Comparison of ENCODE assay signal across 8 mouse cellular contexts in the genomic region with DNA sequence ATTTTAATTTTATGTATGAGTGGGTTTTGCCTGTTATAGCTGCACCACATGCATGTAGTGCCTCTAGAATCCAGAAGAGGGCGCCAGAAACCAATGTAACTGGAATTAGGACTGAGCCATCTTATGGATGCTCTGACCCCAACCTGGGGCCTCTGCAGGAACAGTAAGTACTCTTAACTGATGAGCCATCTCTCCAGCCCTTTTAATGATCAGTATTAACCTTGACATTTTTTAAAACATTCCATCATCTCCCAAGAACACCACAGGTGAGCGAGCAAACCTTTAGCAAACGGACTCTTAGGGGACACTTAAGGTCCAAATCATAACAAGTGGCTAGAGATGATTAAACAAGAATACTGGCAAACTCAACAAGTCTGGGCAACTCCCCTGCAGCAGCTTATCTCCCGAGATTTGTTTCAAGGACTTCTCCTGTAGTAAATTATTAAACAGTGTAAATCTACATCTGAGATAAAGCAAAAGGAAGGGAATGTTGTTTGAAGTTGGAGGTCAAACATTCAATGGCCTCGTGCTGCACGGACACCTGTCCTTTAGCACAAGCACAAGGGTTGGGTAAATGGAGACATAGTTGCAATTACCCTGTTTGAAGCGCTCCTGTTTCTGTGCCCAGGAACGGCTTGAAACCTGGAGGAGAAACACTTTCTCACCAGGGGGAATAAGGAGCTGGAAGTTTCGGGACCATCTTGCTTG.
DNase-seq lines count a peak whose midpoint lies in the region; ATAC-seq and TF ChIP-seq lines count a peak whose summit lies in the region.
"Had no signal": no experiment of that assay in that cellular context is flagged by ENCODE, and none has a peak within 500 bp of the region (broad histone marks: within the 10 kb centered on the region; RNA-seq: fewer than 3 reads in every experiment).

No protein-coding gene starts in this region.

- no peaks in the 10 kb centered on the region for H3K27me3 ChIP-seq in neural tube, embryonic 15.5 days (replicated peaks)
- no peaks in the 10 kb centered on the region for H3K27me3 ChIP-seq in intestine, postnatal 0 days (replicated peaks; ENCODE audit: control insufficient read depth, insufficient read depth, low read length)
- H3K27me3 ChIP-seq in liver, embryonic 15.5 days: no peaks in the 10 kb centered on the region

- no peak overlapping the region for H3K9ac ChIP-seq in neural tube, embryonic 15.5 days (replicated peaks)
- no peak overlapping the region for H3K9ac ChIP-seq in intestine, postnatal 0 days (ENCODE audit: low read depth, low read length)
- no peak overlapping the region for H3K9ac ChIP-seq in liver, embryonic 15.5 days

- peaks cover 6% of the 10 kb centered on the region; the same call in 1 of the 2 replicates for H3K4me1 ChIP-seq in neural tube, embryonic 15.5 days
- H3K4me1 ChIP-seq in intestine, postnatal 0 days (replicated peaks; ENCODE audit: control insufficient read depth, insufficient read depth, low read length): peaks cover 3% of the 10 kb centered on the region; the same call in 1 of the 2 replicates
- peaks cover 18% of the 10 kb centered on the region for H3K4me1 ChIP-seq in liver, embryonic 15.5 days (replicated peaks)

- peak; percentile 67 for DNase-seq in neural tube, embryonic 10.5 days (ENCODE audit: extremely low spot score, low spot score)
- peak; percentile 43 for DNase-seq in T-cell, adult 2 months (ENCODE audit: low spot score)
- peak; percentile 43 for DNase-seq in embryo, embryonic 11.5 days (ENCODE audit: low read depth, low spot score)
- DNase-seq in retina, postnatal 1 day: peak; percentile 72

- WGBS in neural tube, embryonic 15.5 days: 76% methylated on average over 9 of the region's 9 CpGs
- 28% methylated on average over 9 of the region's 9 CpGs for WGBS in intestine, postnatal 0 days
- WGBS in liver, embryonic 15.5 days (ENCODE audit: insufficient replicate concordance): 51% methylated on average over 9 of the region's 9 CpGs

- H3K4me2 ChIP-seq in neural tube, embryonic 15.5 days: no peak overlapping the region
- H3K4me2 ChIP-seq in intestine, postnatal 0 days (replicated peaks; ENCODE audit: low read depth): no peak overlapping the region
- no peak overlapping the region for H3K4me2 ChIP-seq in liver, embryonic 15.5 days

- H3K4me3 ChIP-seq in neural tube, embryonic 15.5 days (replicated peaks): no peak overlapping the region
- no peak overlapping the region for H3K4me3 ChIP-seq in intestine, postnatal 0 days (ENCODE audit: low read depth, low read length)
- H3K4me3 ChIP-seq in liver, embryonic 15.5 days (replicated peaks): no peak overlapping the region
- H3K4me3 ChIP-seq: myocyte had no signal

- ATAC-seq in neural tube, embryonic 15.5 days (ENCODE audit: low FRiP score): no peak
- ATAC-seq in intestine, postnatal 0 days: peak; percentile 69
- peak; percentile 61 for ATAC-seq in liver, embryonic 15.5 days (ENCODE audit: insufficient read depth)

- H3K36me3 ChIP-seq in neural tube, embryonic 15.5 days: no peaks in the 10 kb centered on the region
- H3K36me3 ChIP-seq in intestine, postnatal 0 days (ENCODE audit: control insufficient read depth, insufficient read depth): no peaks in the 10 kb centered on the region
- H3K36me3 ChIP-seq in liver, embryonic 15.5 days (replicated peaks): no peaks in the 10 kb centered on the region

- TF ChIP-seq CTCF in intestine, postnatal 0 days (IDR thresholded peaks at IDR 0.05; ENCODE audit: low read depth): peak; percentile 82

- H3K9me3 ChIP-seq in neural tube, embryonic 15.5 days (replicated peaks): no peaks in the 10 kb centered on the region
- no peaks in the 10 kb centered on the region for H3K9me3 ChIP-seq in intestine, postnatal 0 days (ENCODE audit: control insufficient read depth)
- no peaks in the 10 kb centered on the region for H3K9me3 ChIP-seq in liver, embryonic 15.5 days (replicated peaks)

- H3K27ac ChIP-seq in neural tube, embryonic 15.5 days (replicated peaks): no peak overlapping the region
- H3K27ac ChIP-seq in intestine, postnatal 0 days (ENCODE audit: low read depth, low read length): peak overlapping the region; percentile 73
- peak overlapping the region; percentile 82 for H3K27ac ChIP-seq in liver, embryonic 15.5 days (replicated peaks)
